Mouse (Mus musculus): ENCODE results near the gene Gm10134. TPM values are rescaled to one million over a fixed set of nuclear protein-coding genes. Genes with fewer than 3 reads are reported as not detected.
"Not testable (repeated sequence)": the region's sequence is repeated elsewhere in the genome, so short reads cannot be mapped to it uniquely, and the experiment has no call there.

Gene Gm10134
- total RNA-seq (2021) = 1 to 10 TPM; 2.6 to 3.2 TPM
- long read RNA-seq, experiment 1 = 0 reads
- long read RNA-seq, experiment 2 = 0 reads

DNA sequence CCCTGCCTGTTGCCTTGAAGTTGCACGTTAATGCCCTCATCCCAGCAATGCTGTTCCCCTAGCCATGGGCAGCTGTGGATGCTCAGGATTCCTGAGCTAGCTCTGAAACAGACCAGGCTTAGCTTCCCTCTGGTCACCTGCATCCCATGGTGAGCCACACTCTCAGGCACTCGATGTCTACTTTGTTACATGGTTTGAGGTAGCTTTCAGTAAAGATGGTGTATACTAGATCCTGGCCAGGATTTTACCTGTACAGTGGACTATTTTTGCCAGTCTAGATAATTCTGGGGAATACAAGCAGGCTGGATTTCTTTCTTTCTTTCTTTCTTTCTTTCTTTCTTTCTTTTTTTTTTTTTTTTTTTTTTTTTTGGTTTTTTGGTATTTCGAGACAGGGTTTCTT lies at the start of gene Gm10134:
TSS of gene Gm10134 (plus strand) at position 301 of the 400 bp plus-strand sequence.
- DNase-seq = no peak

DNA sequence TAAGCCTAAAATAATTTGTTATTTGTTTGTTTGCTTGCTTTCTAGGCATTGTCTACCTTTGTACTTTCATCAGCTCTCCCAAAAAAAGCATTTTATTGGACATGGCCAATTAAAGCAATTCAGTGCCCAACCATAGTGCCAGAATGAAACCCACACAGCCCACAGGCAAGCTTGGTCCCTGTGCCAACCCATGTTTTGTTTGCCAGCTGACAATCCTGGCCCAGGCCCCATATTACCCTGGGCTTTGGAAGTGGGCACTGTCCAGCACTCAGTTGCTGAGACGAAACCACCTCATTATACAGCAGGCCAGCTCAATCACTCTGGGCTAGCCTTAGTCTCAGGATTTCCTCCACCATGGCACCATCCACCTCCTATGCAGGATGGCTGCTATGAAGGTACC lies 49.3 kb upstream of the Gm10134 start:
- no peak for DNase-seq

DNA sequence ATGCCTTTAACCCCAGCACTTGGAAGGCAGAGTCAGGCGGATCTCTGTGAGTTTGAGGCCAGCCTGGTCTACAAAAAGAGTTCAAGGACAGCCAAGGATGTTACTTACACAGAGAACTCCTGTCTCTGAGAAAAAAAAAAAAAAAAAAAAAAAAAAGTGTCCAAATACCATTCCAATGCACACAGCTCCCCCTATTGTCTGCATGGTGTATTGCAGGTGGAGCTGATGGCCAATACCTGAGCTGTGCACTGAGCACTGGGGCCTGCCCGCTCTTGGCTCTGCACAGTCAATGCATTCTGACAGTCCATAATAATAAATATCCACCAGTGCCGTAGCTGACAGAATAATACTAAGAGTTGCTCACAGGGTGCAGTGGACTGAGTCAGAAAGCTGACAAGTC lies 42.0 kb upstream of the Gm10134 start:
- DNase-seq = peak; percentile 65

DNA sequence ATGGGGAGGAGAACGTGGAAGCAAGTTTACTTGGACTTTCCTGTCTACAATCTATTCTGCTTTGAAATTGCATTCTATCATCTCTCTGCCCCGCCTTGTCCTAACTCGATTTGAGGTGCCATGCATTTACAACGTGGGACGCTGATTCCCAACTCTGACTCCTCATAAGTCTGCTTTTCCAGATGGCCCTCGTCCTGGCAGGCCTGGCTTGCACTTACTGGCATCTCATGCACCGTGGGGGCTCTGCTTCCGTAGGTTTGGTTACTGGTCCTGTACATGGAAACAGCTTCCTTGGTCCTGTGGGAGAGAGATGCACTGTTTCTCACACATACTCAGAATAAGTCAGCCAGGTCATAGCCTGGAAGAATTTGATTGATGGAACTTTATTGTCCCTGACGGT lies 41.0 kb upstream of the Gm10134 start:
- no peak for DNase-seq

DNA sequence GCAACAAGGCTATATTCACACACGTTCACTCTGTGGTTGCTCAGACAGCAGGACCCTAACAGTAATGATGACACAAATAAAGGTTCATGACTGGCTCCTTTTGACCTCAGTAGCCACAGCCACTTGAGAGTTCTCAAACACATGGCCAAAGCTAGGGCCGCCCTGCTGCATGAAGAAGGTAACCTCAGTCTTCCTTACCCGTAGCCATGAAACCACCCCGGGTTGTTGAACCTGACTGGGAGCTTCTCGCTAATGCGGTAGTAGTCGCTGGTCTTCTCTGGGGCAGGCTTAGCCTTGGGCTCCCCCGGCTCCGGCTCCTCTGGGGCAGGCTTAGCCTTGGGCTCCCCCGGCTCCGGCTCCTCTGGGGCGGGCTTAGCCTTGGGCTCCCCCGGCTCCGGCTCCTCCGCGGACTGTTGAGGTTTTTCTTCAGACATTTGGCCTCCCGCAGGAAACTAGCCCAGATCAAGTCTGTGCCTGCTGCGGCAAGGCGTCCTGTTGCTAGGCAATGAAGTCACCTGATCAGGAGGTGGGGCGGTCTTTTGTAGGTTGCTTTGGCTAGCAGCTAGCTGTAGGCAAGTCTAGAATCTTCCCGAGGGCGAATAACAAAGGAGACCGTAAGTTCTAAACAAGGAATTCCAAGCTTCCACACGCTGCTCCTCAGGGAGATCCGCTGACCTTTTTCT lies 39.9 kb upstream of the Gm10134 start, which contains the start of gene 1700007K13Rik:
TSS of gene 1700007K13Rik (minus strand) at position 497 of the 683 bp plus-strand sequence.
- peak; percentile 86 for DNase-seq

DNA sequence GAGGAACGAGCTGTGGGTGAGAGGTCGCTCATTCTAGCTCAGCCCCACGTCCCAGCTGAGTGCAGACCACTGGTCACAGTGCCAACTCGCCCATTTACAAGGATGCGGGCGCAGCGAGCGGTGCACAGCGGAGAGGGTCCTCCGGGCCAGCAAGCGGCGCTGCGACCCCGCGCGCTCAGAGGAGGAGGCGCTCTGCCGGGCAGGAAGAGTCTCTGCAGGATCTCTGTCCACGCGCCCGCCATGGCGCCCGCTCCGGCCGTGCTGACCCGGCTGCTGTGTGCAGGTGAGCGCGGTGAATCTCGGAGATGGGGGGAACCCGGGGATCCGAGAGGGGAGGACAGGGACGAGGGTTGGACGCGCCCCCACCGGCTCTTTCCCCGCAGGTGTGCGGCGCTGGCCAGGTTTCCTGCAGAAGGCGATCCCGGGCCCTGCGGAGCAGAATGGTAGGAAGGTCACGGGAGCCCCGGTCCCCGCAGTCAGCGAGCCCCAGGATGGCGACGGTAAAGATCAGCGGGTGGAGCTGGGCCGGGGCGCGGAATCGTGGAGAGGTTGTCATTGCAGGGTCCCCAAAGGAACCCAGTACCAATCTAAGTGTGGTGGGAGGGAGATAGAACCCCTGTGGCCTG lies 37.9 kb upstream of the Gm10134 start, which contains the start of gene Mrps2:
TSS of gene Mrps2 (plus strand) at position 207 of the 626 bp plus-strand sequence.
- peak; percentile 94 for DNase-seq

DNA sequence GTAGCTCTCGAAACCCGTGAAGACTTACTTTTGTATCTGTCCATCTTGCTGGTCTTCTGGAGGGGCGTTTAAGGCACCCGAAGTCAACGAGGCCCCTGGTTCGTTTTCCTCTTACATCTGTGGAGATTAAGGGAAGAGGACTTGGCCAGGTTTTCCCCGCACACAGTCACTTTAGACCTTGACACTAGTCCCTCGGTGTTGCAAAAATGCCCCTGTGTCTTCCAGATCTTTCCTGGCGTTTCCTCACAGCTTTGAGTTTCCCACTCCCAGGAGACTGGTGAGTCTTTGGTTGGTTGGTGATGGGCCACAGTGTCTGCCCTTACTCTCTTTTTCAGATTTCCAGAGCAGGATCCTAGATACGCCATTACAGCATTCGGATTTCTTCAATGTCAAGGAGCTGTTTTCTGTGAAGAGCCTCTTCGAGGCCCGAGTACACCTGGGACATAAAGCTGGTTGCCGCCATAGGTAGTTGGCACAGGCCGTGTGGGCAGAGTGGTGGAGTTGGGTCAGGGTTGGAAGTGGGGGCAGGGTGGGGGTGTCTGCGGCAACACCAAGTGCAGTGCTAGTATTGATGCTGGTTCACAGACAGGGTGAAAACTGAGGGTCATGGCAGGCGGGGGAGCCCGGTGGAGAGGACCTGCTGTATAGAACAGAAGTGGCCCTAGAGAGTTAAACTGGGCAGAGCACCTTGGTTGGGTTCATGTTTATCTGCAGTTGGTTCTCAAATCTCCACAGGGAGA lies 37.2 kb upstream of the Gm10134 start:
- DNase-seq = peak; percentile 33

DNA sequence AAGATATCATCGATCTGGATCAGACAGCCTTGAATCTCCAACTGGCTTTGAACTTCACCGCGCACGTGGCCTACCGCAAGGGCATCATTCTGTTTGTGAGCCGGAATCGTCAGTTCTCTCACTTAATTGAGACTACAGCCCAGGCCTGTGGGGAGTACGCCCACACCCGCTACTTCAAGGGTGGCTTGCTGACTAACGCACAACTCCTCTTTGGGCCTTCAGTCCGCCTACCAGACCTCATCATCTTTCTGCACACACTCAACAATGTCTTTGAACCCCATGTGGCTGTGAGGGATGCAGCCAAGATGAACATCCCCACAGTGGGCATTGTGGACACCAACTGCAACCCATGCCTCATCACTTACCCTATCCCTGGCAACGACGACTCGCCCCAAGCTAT lies 36.4 kb upstream of the Gm10134 start:
- no peak for DNase-seq

DNA sequence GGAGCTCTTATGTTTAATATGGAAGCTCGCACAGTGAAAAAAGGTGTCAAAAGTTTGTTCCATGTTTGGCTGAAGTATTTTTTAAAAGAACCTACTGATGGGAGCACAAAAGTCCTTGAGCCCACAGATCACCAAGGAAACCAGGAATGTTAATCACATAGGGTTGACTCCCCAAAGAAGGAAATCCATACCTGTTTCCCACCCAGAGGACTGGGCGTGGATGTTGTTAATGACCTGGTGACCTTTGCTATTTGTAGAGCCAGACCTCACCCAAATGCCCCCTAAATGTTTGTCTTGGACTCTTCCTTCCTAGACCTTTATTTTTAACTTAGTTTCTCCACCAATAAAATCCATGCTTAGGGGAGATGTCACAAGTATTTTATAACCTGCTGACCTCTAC lies 35.3 kb upstream of the Gm10134 start:
- DNase-seq = no peak

DNA sequence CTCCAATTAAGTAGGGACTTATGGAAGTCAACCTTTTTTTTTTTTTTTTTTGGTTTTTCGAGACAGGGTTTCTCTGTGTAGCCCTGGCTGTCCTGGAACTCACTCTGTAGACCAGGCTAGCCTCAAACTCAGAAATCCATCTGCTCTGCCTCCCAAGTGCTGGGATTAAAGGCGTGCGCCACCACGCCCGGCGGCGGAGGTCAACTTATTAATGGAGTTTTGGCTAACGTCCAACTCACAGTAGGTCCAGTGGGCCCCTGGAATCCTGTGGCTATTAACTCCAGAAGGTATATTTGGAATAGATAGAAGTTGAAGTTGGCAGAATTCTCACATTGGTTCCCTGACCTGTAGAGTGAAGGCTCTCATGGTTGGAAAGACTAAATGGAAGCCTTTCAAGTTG lies 33.9 kb upstream of the Gm10134 start:
- DNase-seq = not testable (repeated sequence)

DNA sequence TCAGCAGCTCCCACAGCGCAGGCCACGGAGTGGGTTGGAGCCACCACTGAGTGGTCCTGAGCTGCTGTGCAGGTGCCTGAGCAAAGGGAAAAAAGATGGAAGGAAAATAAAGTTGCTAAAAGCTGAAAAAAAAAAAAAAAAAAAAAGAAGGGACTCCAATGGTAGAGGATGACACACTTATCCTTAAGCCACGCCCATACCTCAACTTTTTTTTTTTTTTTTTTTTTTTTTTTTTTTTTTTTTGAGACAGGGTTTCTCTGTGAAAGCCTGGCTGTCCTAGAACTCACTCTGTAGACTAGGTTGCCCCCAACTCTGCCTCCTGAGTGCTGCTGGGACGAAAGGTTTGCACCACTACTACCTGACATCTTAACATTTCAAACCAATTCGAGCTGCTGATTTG lies 27.9 kb upstream of the Gm10134 start:
- not testable (repeated sequence) for DNase-seq

DNA sequence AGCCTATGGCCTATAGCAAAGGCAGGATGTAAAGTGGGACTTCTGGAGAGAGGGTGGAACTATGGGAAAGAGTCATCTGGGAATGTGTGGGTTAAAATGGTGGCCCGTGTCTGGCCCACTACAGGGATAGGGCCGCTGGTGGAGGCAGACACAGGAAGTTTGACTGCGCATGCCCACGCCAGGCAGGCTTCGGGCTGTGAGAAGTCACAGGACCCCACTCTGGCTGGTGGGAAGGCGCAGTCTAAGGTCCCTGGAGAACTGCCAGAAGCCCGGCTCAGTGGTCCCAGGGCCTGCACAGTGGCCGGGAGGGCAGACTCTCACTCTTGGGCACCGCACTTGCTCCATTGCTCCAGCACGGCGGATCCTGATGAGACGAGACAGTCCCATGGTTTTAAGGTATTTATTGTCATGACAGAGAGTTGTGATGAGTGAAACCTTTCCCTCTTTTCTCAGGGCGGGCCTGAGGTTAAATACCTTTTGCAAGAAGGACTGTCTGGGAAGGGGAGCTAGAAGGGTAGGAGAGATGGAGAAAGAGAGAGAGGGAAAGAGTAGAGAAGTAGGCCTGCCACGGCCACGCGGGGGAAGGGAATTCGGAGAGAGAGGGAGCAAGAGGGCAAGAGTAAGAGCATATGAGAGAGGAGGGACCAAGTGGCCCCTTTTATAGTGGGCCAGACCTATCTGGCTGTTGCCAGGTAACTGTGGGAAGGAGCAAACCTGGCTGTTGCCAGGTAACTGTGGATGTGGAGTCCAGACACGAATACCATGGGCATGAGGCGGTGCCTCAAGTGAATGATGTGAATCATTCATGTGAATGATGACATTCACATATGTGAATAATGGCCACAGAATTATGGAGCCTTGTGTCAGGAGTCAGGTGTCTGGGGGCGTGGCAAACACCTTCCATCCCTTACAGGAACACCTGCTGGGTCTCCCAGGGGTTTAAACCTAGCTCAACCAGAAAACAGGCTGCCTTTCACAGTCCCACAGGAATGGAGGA lies 26.4 kb upstream of the Gm10134 start:
- DNase-seq = no peak

DNA sequence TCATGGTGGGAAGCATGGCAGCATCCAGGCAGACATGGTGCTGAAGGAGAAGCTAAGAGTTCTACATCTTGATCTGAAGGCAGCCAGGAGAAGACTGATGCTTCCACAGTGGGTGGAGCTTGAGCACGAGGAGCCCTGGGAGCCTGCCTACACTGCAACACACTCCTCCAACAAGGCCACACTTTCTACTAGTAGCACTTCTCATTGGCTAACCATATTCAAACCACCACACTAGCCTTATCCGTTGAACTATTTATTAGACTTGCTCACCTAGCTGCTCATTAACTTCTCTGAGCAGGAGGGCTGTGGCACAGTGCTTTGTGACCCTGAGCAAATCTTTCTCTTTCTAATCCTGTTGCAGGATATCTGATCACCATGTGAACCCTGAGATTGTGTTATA lies 22.0 kb upstream of the Gm10134 start:
- no peak for DNase-seq

DNA sequence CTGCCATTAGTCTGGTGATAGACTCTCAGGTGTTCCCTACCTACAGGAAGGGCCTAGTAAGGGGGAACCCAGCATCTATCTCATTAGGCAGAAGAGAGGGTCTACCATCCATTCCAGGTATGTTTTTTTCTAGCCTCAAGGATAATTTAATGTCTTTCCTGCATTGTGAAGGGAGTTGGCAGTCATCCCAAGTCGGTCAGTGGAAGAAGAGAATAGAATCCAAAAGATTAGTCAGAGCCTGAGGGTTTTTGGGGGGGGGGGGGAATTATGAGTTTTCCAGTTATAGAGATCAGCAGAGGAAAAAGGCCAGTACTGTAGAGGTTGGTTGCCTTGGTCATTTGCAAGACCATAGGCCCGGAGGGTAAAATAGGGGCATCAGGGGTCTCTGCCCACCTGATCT lies 11.4 kb upstream of the Gm10134 start:
- no peak for DNase-seq

DNA sequence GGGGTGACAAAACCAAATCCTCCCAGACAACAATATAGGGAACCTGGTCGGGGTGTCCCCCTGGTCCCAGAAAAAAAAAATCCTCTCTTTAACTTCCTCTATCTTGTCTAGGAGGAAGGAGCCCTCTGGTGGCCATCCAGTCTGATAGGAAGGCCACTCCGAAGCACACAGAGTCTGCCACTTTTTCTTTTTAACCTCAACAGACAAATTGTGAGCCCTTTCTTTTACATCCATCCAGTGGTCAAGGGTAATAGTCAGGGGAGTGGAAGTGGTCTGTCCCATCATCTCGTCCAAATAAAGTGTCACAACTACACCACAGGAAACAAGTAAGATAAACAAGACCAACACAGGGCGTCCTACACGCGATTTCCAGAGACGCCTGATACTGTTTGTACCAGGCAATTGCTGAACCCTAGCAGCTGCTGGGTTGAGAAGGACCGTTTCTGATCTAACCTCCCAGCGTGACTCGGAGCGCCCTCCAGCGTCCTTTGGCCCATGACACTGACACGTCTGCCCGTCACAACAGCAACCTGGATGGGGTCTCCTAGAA lies 10.6 kb upstream of the Gm10134 start:
- DNase-seq = peak; percentile 49

DNA sequence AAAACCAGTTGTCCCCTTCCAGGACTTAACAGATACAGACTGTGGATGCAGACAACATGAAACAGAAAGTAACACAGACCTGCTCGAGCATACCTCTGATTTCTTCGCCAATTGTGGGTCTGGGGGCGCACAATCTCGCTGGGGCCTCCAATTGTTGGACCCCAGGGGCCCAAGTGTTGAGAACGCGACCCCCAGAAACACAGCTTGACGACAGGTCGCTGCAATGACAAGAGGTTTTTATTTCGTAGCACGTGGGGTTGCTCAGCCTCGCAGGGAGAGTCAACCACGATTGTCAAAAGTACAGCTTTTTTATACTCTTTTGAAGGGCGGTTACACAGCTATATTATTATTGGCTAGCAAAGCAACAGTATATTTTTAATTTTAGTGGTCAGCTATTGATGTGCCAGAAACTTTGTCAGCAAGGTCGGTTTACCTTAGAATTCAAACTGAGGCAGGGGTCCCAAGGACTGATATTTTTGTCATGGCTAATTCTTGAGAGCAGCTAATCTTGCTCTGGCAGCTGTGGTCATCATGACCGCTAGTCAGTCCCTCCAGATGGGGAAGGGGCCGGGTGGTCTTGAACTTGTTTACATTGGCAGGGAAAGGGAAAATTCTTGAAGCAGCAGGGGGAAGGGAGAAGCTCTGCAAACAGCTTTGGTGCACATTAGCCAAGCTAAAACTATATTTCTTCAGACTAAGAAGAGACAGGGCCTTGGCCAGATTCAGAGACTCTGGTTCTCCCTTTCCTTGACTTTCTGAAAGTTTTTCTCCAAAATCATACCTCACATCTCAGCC lies 9.9 kb upstream of the Gm10134 start:
- DNase-seq = no peak

DNA sequence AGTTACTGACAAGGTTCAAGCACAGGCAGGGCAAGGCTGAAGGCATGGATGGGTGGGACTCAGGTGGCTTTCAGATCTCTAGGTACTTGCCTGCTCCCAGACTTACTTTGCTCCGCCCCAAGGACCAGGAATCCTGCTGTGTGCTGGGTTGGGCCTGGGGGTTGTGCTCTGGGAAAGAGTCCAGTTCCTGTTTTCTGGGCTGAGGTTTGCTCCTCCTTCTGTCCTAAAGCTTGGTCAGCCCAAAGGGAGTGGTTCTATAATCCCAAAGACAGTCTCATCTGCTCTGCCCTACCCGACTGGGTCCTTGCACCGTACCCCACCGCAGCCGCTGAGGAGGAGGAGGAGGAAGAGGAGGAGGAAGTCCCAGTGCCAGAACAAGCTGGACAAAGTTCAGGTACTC lies 9.2 kb upstream of the Gm10134 start, which contains the start of gene Gbgt1:
TSS of gene Gbgt1 (plus strand) at position 221 of the 400 bp plus-strand sequence.
- DNase-seq = no peak

DNA sequence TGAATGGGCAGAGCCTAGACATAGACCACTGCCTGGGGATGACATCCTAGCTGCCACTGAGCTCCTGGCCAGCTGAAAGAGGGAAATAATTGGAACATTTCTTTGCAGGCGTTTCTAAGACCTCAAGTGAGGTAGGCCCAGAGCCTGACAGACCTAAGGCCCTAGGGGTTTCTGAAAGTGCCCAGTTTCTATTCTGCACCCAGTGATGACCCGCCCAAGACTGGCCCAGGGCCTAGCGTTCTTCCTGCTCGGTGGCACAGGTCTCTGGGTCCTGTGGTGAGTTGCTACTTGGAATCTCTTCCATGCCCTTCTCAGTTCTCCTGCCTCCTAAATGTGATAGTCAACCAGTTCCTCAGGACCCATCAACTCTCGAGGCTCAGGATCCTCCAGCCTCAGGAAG lies 8.3 kb upstream of the Gm10134 start:
- DNase-seq = no peak

DNA sequence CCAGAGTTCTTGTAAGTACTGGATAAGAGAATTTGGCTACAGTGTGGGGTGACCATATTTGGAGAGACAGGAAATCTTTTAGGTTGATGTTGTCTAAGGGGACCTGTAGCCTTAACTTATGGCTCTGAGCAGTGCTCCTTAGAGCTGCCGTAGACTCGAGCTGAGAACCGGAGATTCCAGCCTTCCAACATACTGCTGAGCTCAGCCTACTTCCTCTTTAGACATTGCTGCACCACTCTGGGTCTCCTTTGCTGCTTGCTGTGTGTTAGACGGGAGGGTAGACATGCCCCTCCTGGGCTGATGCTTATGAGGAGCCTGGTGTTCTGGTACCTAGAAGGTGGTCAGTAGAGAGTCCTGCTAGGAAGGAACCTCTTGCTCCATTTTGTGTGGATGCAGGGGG lies 7.5 kb upstream of the Gm10134 start:
- no peak for DNase-seq

DNA sequence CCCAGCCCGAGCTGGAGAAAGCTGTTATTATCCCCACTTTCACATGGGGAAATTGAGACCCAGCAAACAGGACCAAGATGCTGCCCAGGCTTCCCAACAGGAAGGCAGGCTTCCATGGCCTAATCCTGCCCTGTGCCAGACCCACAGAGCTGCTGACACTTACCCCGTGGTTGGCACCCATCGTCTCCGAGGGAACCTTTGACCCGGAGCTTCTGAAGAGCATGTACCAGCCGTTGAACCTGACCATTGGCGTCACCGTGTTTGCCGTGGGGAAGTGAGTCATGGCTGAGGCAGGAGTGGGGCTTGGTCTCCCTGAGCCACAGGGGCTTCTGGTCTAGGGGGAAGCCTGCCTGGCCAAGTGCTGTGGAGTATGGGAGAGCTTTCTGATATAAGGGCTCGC lies 2.9 kb upstream of the Gm10134 start:
- no peak for DNase-seq

DNA sequence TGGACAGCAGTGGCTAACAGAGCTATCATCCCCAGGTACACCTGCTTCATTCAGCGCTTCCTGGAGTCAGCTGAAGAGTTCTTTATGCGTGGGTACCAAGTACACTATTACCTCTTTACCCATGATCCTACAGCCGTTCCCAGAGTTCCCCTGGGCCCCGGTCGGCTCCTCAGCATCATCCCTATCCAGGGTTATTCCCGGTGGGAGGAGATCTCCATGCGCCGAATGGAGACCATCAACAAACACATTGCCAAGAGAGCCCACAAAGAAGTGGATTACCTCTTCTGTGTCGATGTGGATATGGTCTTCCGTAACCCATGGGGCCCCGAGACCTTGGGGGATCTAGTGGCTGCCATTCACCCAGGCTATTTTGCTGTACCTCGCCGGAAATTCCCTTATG lies 1.2 kb upstream of the Gm10134 start:
- DNase-seq = no peak
